8 mouse cellular contexts compared by ENCODE assay signal in the genomic region with DNA sequence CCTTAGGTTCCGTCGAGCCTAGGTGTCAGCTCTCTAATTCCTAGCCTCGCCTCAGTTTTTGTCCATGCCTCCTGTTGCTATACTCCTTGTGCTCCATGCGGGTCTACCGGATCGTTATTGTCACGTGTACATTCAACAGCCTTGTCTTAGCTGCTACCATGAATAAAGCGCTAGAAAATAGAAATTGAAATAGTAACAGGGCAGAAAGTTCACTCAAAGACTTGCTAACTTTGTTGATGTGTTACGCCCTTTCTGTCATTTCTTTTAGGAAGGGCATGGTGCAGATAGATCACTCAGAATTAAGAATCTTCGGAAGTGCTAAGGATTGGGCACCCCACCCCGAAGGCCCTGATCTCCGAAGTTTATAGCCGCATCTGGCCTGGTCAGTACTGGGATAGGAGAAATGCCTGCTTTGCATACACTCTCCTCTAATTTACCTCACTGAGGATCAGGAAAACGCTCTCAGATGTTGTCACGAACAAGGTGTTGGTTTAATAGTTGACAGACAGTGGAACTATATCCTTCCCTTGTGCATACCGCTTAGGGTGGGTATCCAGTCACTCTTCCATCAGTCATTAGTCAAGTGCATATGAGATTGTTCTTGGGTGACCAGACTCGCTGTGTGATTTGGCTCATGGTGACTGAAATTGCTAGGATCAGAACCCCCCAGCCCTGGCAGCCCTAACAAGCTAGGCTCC. TPM values are rescaled to one million over a fixed set of nuclear protein-coding genes. Genes with fewer than 3 reads are reported as not detected.
DNase-seq lines count a peak whose midpoint lies in the region; ATAC-seq lines count a peak whose summit lies in the region.

No protein-coding gene starts in this region.

- H3K4me3 ChIP-seq in lung, embryonic 16.5 days (ENCODE audit: low read length) = peak overlapping the region; percentile 93
- peak overlapping the region; percentile 64 for H3K4me3 ChIP-seq in forebrain, embryonic 10.5 days
- peak overlapping the region; percentile 95 for H3K4me3 ChIP-seq in intestine, embryonic 16.5 days (ENCODE audit: low read length)
- peak overlapping the region; percentile 69 for H3K4me3 ChIP-seq in neural tube, embryonic 14.5 days (ENCODE audit: low read depth, low read length)

- peak overlapping the region; percentile 71 for H3K4me2 ChIP-seq in lung, embryonic 16.5 days (ENCODE audit: low read depth, low read length)
- H3K4me2 ChIP-seq in intestine, embryonic 16.5 days (ENCODE audit: low read depth, low read length) = peak overlapping the region; percentile 72
- H3K4me2 ChIP-seq in neural tube, embryonic 14.5 days (ENCODE audit: low read depth, low read length) = peak overlapping the region; percentile 57

- no peaks in the 10 kb centered on the region for H3K27me3 ChIP-seq in lung, embryonic 16.5 days (ENCODE audit: control insufficient read depth, insufficient read depth, low read depth, low read length)
- no peaks in the 10 kb centered on the region for H3K27me3 ChIP-seq in forebrain, embryonic 10.5 days (ENCODE audit: poor library complexity, severe bottlenecking)
- H3K27me3 ChIP-seq in intestine, embryonic 16.5 days (replicated peaks; ENCODE audit: control insufficient read depth, insufficient read depth, low read length) = no peaks in the 10 kb centered on the region
- no peaks in the 10 kb centered on the region for H3K27me3 ChIP-seq in neural tube, embryonic 14.5 days (ENCODE audit: control insufficient read depth, insufficient read depth, low read length)

- peak overlapping the region; percentile 84 for H3K9ac ChIP-seq in lung, embryonic 16.5 days (ENCODE audit: low read length)
- H3K9ac ChIP-seq in intestine, embryonic 16.5 days (ENCODE audit: low read depth, low read length) = peak overlapping the region; percentile 83
- H3K9ac ChIP-seq in neural tube, embryonic 14.5 days (replicated peaks; ENCODE audit: low read depth, low read length) = peak overlapping the region; percentile 80

- 27% methylated on average over 17 of the region's 17 CpGs for WGBS in lung, embryonic 16.5 days
- 35% methylated on average over 17 of the region's 17 CpGs for WGBS in forebrain, embryonic 10.5 days
- WGBS in intestine, embryonic 16.5 days = 27% methylated on average over 17 of the region's 17 CpGs
- 31% methylated on average over 17 of the region's 17 CpGs for WGBS in neural tube, embryonic 14.5 days

- no peak for ATAC-seq in lung, embryonic 16.5 days (ENCODE audit: low read depth)
- ATAC-seq in intestine, embryonic 16.5 days = peak; percentile 14; the same call in 1 of the 2 replicates
- ATAC-seq in neural tube, embryonic 14.5 days (ENCODE audit: low read depth) = no peak

- peaks cover 14% of the 10 kb centered on the region for H3K4me1 ChIP-seq in lung, embryonic 16.5 days (replicated peaks; ENCODE audit: control insufficient read depth, insufficient read depth, low read length)
- peaks cover 23% of the 10 kb centered on the region for H3K4me1 ChIP-seq in forebrain, embryonic 10.5 days
- peaks cover 6% of the 10 kb centered on the region; the same call in 1 of the 2 replicates for H3K4me1 ChIP-seq in intestine, embryonic 16.5 days (ENCODE audit: control insufficient read depth, insufficient read depth, low read length)
- peaks cover 2% of the 10 kb centered on the region; the same call in 1 of the 2 replicates for H3K4me1 ChIP-seq in neural tube, embryonic 14.5 days (ENCODE audit: control insufficient read depth, insufficient read depth, low read length)

- peaks cover 9% of the 10 kb centered on the region; the same call in 1 of the 2 replicates for H3K36me3 ChIP-seq in lung, embryonic 16.5 days (ENCODE audit: control insufficient read depth, insufficient read depth, low read length)
- peaks cover 37% of the 10 kb centered on the region for H3K36me3 ChIP-seq in forebrain, embryonic 10.5 days (replicated peaks)
- H3K36me3 ChIP-seq in intestine, embryonic 16.5 days (ENCODE audit: control insufficient read depth, insufficient read depth, low read length) = no peaks in the 10 kb centered on the region
- no peaks in the 10 kb centered on the region for H3K36me3 ChIP-seq in neural tube, embryonic 14.5 days (ENCODE audit: control insufficient read depth, insufficient read depth, low read length)

- no peak for DNase-seq in lung, adult 18-20 months
- no peak for DNase-seq in forebrain, embryonic 10.5 days (ENCODE audit: extremely low spot score, low spot score)
- DNase-seq in urinary bladder, postnatal 25 days (ENCODE audit: low spot score) = no peak
- DNase-seq in embryo, embryonic 10 days (ENCODE audit: low spot score) = no peak
- DNase-seq in thymus, postnatal 36 days = no peak

- H3K9me3 ChIP-seq in lung, embryonic 16.5 days (ENCODE audit: control insufficient read depth, low read length) = no peaks in the 10 kb centered on the region
- H3K9me3 ChIP-seq in forebrain, embryonic 10.5 days = no peaks in the 10 kb centered on the region
- no peaks in the 10 kb centered on the region for H3K9me3 ChIP-seq in intestine, embryonic 16.5 days (ENCODE audit: control insufficient read depth, low read length)
- no peaks in the 10 kb centered on the region for H3K9me3 ChIP-seq in neural tube, embryonic 14.5 days (ENCODE audit: control insufficient read depth, low read length)

- peak overlapping the region; percentile 86 for H3K27ac ChIP-seq in lung, embryonic 16.5 days (ENCODE audit: low read length)
- peak overlapping the region; percentile 95 for H3K27ac ChIP-seq in forebrain, embryonic 10.5 days
- peak overlapping the region; percentile 86; the same call in 1 of the 2 replicates for H3K27ac ChIP-seq in intestine, embryonic 16.5 days (ENCODE audit: low read length)
- no peak overlapping the region for H3K27ac ChIP-seq in neural tube, embryonic 14.5 days (ENCODE audit: low read depth, low read length)

RNA-seq across cellular contexts. Expression of a gene that starts 0.7 kb away (rescaled TPM):
- 44.7 and 44.8 TPM in 2 replicates for polyA plus RNA-seq in lung, embryonic 16.5 days (2015; fragmentation: Nextera tagmentation; extraction: Ambion mirVana)
- 69.5 and 71.7 TPM in 2 replicates for polyA plus RNA-seq in forebrain, embryonic 10.5 days (2016; fragmentation: Nextera tagmentation; extraction: Ambion mirVana)
- polyA plus RNA-seq in intestine, embryonic 16.5 days (2015; fragmentation: Nextera tagmentation; extraction: Ambion mirVana) = 20.4 and 26.9 TPM in 2 replicates
- 6.1 and 7.1 TPM in 2 replicates for polyA plus RNA-seq in neural tube, embryonic 14.5 days (2014; fragmentation: Nextera tagmentation; extraction: Ambion mirVana)

RNA-seq across cellular contexts. Expression of a gene that starts 1.0 kb away (rescaled TPM):
- polyA plus RNA-seq in lung, embryonic 16.5 days (2015; fragmentation: Nextera tagmentation; extraction: Ambion mirVana) = 92.3 and 92.9 TPM in 2 replicates
- 73.7 and 80.9 TPM in 2 replicates for polyA plus RNA-seq in forebrain, embryonic 10.5 days (2016; fragmentation: Nextera tagmentation; extraction: Ambion mirVana)
- polyA plus RNA-seq in intestine, embryonic 16.5 days (2015; fragmentation: Nextera tagmentation; extraction: Ambion mirVana) = 68.1 and 77.2 TPM in 2 replicates
- 30.1 and 33.9 TPM in 2 replicates for polyA plus RNA-seq in neural tube, embryonic 14.5 days (2014; fragmentation: Nextera tagmentation; extraction: Ambion mirVana)

RNA-seq across cellular contexts. Expression of a gene that starts 21.0 kb away (rescaled TPM):
- 13.4 and 14.4 TPM in 2 replicates for polyA plus RNA-seq in lung, embryonic 16.5 days (2015; fragmentation: Nextera tagmentation; extraction: Ambion mirVana)
- polyA plus RNA-seq in forebrain, embryonic 10.5 days (2016; fragmentation: Nextera tagmentation; extraction: Ambion mirVana) = 14.4 and 14.6 TPM in 2 replicates
- polyA plus RNA-seq in intestine, embryonic 16.5 days (2015; fragmentation: Nextera tagmentation; extraction: Ambion mirVana) = 7.9 and 9.6 TPM in 2 replicates
- 27.1 and 31.2 TPM in 2 replicates for polyA plus RNA-seq in neural tube, embryonic 14.5 days (2014; fragmentation: Nextera tagmentation; extraction: Ambion mirVana)

RNA-seq across cellular contexts. Expression of a gene that starts 56.5 kb away (rescaled TPM):
- polyA plus RNA-seq in lung, embryonic 16.5 days (2015; fragmentation: Nextera tagmentation; extraction: Ambion mirVana) = 3.4 TPM in 2 replicates
- 2.4 and 2.9 TPM in 2 replicates for polyA plus RNA-seq in forebrain, embryonic 10.5 days (2016; fragmentation: Nextera tagmentation; extraction: Ambion mirVana)
- 0.76 and 0.80 TPM in 2 replicates for polyA plus RNA-seq in intestine, embryonic 16.5 days (2015; fragmentation: Nextera tagmentation; extraction: Ambion mirVana)
- polyA plus RNA-seq in neural tube, embryonic 14.5 days (2014; fragmentation: Nextera tagmentation; extraction: Ambion mirVana) = 4.4 and 5.9 TPM in 2 replicates
